Mouse (Mus musculus) heart, embryonic 15.5 days (tissue): ENCODE results near the gene Amdhd1. TPM values are rescaled to one million over a fixed set of nuclear protein-coding genes. Genes with fewer than 3 reads are reported as not detected.

Source experiments
- ATAC-seq: fragments of 200-750 bp; cut with Nextera tagmentation; replicated peaks from 2 replicates; pipeline ENCODE4 v1.8.0; 2017; ENCODE audit warnings: low read depth, moderate TSS enrichment; ENCODE audit not compliant: insufficient number of reproducible peaks, insufficient read depth, low FRiP score
- H3K27ac ChIP-seq: fragments of 300-500 bp; sonication (generic); 2 replicates; pipeline ENCODE4 v1.5.1; 2015; ENCODE audit warnings: mild to moderate bottlenecking, inconsistent platforms
- H3K27me3 ChIP-seq: fragments of 300-500 bp; sonication (generic); 2 replicates; pipeline ENCODE4 v1.6.1; 2015; ENCODE audit warnings: inconsistent platforms
- H3K36me3 ChIP-seq: fragments of 300-500 bp; sonication (generic); 2 replicates; pipeline ENCODE4 v1.6.1; 2015; ENCODE audit warnings: mild to moderate bottlenecking, inconsistent platforms
- H3K4me1 ChIP-seq: fragments of 300-500 bp; sonication (generic); replicated peaks from 2 replicates; pipeline ENCODE4 v1.6.1; 2015; ENCODE audit warnings: inconsistent platforms
- H3K4me2 ChIP-seq: fragments of 300-500 bp; sonication (generic); 2 replicates; pipeline ENCODE4 v1.6.1; 2015; ENCODE audit warnings: inconsistent platforms, mild to moderate bottlenecking, moderate library complexity
- H3K4me3 ChIP-seq: fragments of 300-500 bp; sonication (generic); 2 replicates; pipeline ENCODE4 v1.5.1; 2015; ENCODE audit warnings: mild to moderate bottlenecking, inconsistent platforms
- H3K9ac ChIP-seq: fragments of 300-500 bp; sonication (generic); 2 replicates; pipeline ENCODE4 v1.6.1; 2015; ENCODE audit warnings: mild to moderate bottlenecking, inconsistent platforms
- H3K9me3 ChIP-seq: fragments of 300-500 bp; sonication (generic); replicated peaks from 2 replicates; pipeline ENCODE4 v1.6.1; 2016; ENCODE audit warnings: inconsistent platforms
- WGBS: fragments of 180-500 bp; shearing (Covaris S2); methylation state at CpG from one replicate; pipeline ENCODE4 v1.1.7; 2015; ENCODE audit warnings: mixed read lengths; 5-methylcytosine and 5-hydroxymethylcytosine counted together
- polyA plus RNA-seq: library from polyadenylated mRNA; unstranded; fragments of >200 nt; fragmentation: Nextera tagmentation; extraction: Ambion mirVana; gene quantifications from 2 replicates; pipeline ENCODE4 v1.2.1, GENCODE M21; 2015

The Amdhd1 gene
- polyA plus RNA-seq, 1 experiment from 2014 or later = 0.28 TPM

GRCm38 (mm10) chr10:93501346-93501745 is 38.5 kb downstream of the Amdhd1 start:
- WGBS = 75% methylated on average over 10 of the region's 10 CpGs
- H3K4me2 ChIP-seq = no peak overlapping the region
- no peak for ATAC-seq

GRCm38 (mm10) chr10:93500864-93501263 is 39.0 kb downstream of the Amdhd1 start:
- no peak for ATAC-seq
- Histone ChIP-seq H3K9me3 (no peaks in the 10 kb centered on the region), H3K9ac (no peak overlapping the region), H3K4me3 (no peak overlapping the region), H3K27me3 (no peaks in the 10 kb centered on the region), H3K36me3 (no peaks in the 10 kb centered on the region), H3K27ac (no peak overlapping the region), H3K4me2 (no peak overlapping the region), H3K4me1 (no peaks in the 10 kb centered on the region; the same call in 1 of the 2 replicates)
- 61% methylated on average over 10 of the region's 10 CpGs for WGBS

More at GRCm38 (mm10) chr10:93501346-93501745, 38.5 kb downstream of the Amdhd1 start:
- Histone ChIP-seq H3K27ac (no peak overlapping the region), H3K4me1 (no peaks in the 10 kb centered on the region; the same call in 1 of the 2 replicates), H3K36me3 (no peaks in the 10 kb centered on the region), H3K9me3 (no peaks in the 10 kb centered on the region), H3K9ac (no peak overlapping the region), H3K4me3 (no peak overlapping the region), H3K27me3 (no peaks in the 10 kb centered on the region)

GRCm38 (mm10) chr10:93490451-93490850 is 49.4 kb downstream of the Amdhd1 start:
- Histone ChIP-seq H3K27ac (no peak overlapping the region), H3K4me1 (no peaks in the 10 kb centered on the region), H3K4me2 (no peak overlapping the region), H3K9me3 (no peaks in the 10 kb centered on the region), H3K36me3 (peaks cover 3% of the 10 kb centered on the region; the same call in 1 of the 2 replicates), H3K27me3 (no peaks in the 10 kb centered on the region; the same call in 1 of the 2 replicates), H3K9ac (no peak overlapping the region), H3K4me3 (no peak overlapping the region)
- 51% methylated on average over 4 of the region's 4 CpGs for WGBS
- ATAC-seq = no peak

GRCm38 (mm10) chr10:93488828-93489226 is 51.0 kb downstream of the Amdhd1 start:
- WGBS = 77% methylated on average over 6 of the region's 6 CpGs
- ATAC-seq = no peak

GRCm38 (mm10) chr10:93488066-93488827 is 51.6 kb downstream of the Amdhd1 start, which contains the start of gene Hal:
Gene Hal (plus strand): TSS chr10:93488768.
- no peak for ATAC-seq
- peaks cover 17% of the 10 kb centered on the region for H3K36me3 ChIP-seq
- no peak within 1 kb of the TSS for H3K4me2 ChIP-seq
- 70% methylated on average over 17 of the region's 17 CpGs for WGBS
- H3K4me3 ChIP-seq = no peak within 1 kb of the TSS
- H3K27me3 ChIP-seq = no peaks in the 10 kb centered on the region
- H3K9me3 ChIP-seq = no peaks in the 10 kb centered on the region
- no peak within 1 kb of the TSS for H3K9ac ChIP-seq
- no peaks in the 10 kb centered on the region for H3K4me1 ChIP-seq
- H3K27ac ChIP-seq = no peak within 1 kb of the TSS

More at GRCm38 (mm10) chr10:93488828-93489226, 51.0 kb downstream of the Amdhd1 start:
- Histone ChIP-seq H3K9ac (no peak overlapping the region), H3K27ac (no peak overlapping the region), H3K4me1 (no peaks in the 10 kb centered on the region), H3K36me3 (peaks cover 11% of the 10 kb centered on the region), H3K27me3 (no peaks in the 10 kb centered on the region), H3K4me3 (no peak overlapping the region), H3K4me2 (no peak overlapping the region), H3K9me3 (no peaks in the 10 kb centered on the region)

- H3K9ac ChIP-seq = no peak overlapping the region
- H3K9me3 ChIP-seq = no peaks in the 10 kb centered on the region
- no peak overlapping the region for H3K4me2 ChIP-seq
- no peak overlapping the region for H3K4me3 ChIP-seq
- ATAC-seq = no peak
- no peaks in the 10 kb centered on the region for H3K27me3 ChIP-seq
- H3K27ac ChIP-seq = no peak overlapping the region
- WGBS = 27% methylated on average over 4 of the region's 4 CpGs
- H3K4me1 ChIP-seq = no peaks in the 10 kb centered on the region
- peaks cover 33% of the 10 kb centered on the region for H3K36me3 ChIP-seq
Observed at GRCm38 (mm10) chr10:93486622-93487021, 53.2 kb downstream of the Amdhd1 start.

- peaks cover 48% of the 10 kb centered on the region for H3K36me3 ChIP-seq
- H3K4me1 ChIP-seq = no peaks in the 10 kb centered on the region
- 80% methylated on average over 8 of the region's 8 CpGs for WGBS
- H3K4me2 ChIP-seq = no peak overlapping the region
- H3K9ac ChIP-seq = no peak overlapping the region
- no peaks in the 10 kb centered on the region for H3K27me3 ChIP-seq
- ATAC-seq = no peak; the same call in 1 of the 2 replicates
- no peaks in the 10 kb centered on the region for H3K9me3 ChIP-seq
- H3K27ac ChIP-seq = no peak overlapping the region
- no peak overlapping the region for H3K4me3 ChIP-seq
Observed at GRCm38 (mm10) chr10:93485055-93485691, 54.7 kb downstream of the Amdhd1 start.

- ATAC-seq = no peak
- H3K27ac ChIP-seq = no peak overlapping the region
- H3K27me3 ChIP-seq = no peaks in the 10 kb centered on the region
- no peak overlapping the region for H3K4me3 ChIP-seq
- H3K9ac ChIP-seq = no peak overlapping the region
- WGBS = 72% methylated on average over 8 of the region's 8 CpGs
- no peaks in the 10 kb centered on the region for H3K9me3 ChIP-seq
- H3K4me2 ChIP-seq = no peak overlapping the region
- peaks cover 55% of the 10 kb centered on the region for H3K36me3 ChIP-seq
- H3K4me1 ChIP-seq = no peaks in the 10 kb centered on the region
Observed at GRCm38 (mm10) chr10:93484511-93484910, 55.3 kb downstream of the Amdhd1 start.

Other genes starting within 250 kb of the Amdhd1 start
- gene Elk3, start 228.9 kb downstream of the Amdhd1 start, polyA plus RNA-seq = 31.7 and 33.5 TPM in 2 replicates
- 328 and 364 TPM in 2 replicates for gene Lta4h, start 86.6 kb downstream of the Amdhd1 start, polyA plus RNA-seq
- 0.11 and 0.29 TPM in 2 replicates for gene Hal, start 51.3 kb downstream of the Amdhd1 start, polyA plus RNA-seq
- 0.10 and 0.14 TPM in 2 replicates for gene Ccdc38, start 599 bp upstream of the Amdhd1 start, polyA plus RNA-seq
- 60.5 and 69.9 TPM in 2 replicates for gene Snrpf, start 49.7 kb upstream of the Amdhd1 start, polyA plus RNA-seq
- gene Ntn4, start 100.6 kb upstream of the Amdhd1 start, polyA plus RNA-seq = 1.9 and 2.6 TPM in 2 replicates